Mouse (Mus musculus): Measurements from ENCODE around the gene Mfap1b.
"Not testable (repeated sequence)": the region's sequence is repeated elsewhere in the genome, so short reads cannot be mapped to it uniquely, and the experiment has no call there.

Mfap1b gene

GRCm38 (mm10) chr2:121477491-121478266 lies 3.8 kb upstream of the Mfap1b start:
- in situ Hi-C loops (cut with MboI; ENCODE audit: low pct_unique_long_range_greater_than_20kb in 1 of 2, low sequenced_read_pairs in 2 of 2, unreplicated experiment in 1 of 2), result loop anchor here in 1 of 2 experiments (5.0 kb wide), 1 partner anchor 40 kb away; no protein-coding TSS in a partner anchor

GRCm38 (mm10) chr2:121475306-121475705 lies 1.4 kb upstream of the Mfap1b start:
- in situ Hi-C loops (cut with MboI; ENCODE audit: low pct_unique_long_range_greater_than_20kb in 1 of 2, low sequenced_read_pairs in 2 of 2, unreplicated experiment in 1 of 2), result loop anchor here in 1 of 2 experiments (5.0 kb wide), 1 partner anchor 42 kb away; no protein-coding TSS in a partner anchor

- in situ Hi-C loops (cut with MboI; ENCODE audit: low pct_unique_long_range_greater_than_20kb in 1 of 2, low sequenced_read_pairs in 2 of 2, unreplicated experiment in 1 of 2), result no loop called here
Measured at GRCm38 (mm10) chr2:121474180-121474535, 291 bp upstream of the Mfap1b start.

- in situ Hi-C loops (cut with MboI; ENCODE audit: low pct_unique_long_range_greater_than_20kb in 1 of 2, low sequenced_read_pairs in 2 of 2, unreplicated experiment in 1 of 2), result not testable (repeated sequence)
Measured at GRCm38 (mm10) chr2:121472783-121473182, 1.1 kb downstream of the Mfap1b start.

GRCm38 (mm10) chr2:121468982-121469381 lies 4.9 kb downstream of the Mfap1b start:
- in situ Hi-C loops (cut with MboI; ENCODE audit: low pct_unique_long_range_greater_than_20kb in 1 of 2, low sequenced_read_pairs in 2 of 2, unreplicated experiment in 1 of 2), result not testable (repeated sequence)

- in situ Hi-C loops (cut with MboI; ENCODE audit: low pct_unique_long_range_greater_than_20kb in 1 of 2, low sequenced_read_pairs in 2 of 2, unreplicated experiment in 1 of 2), result no loop called here
Measured at GRCm38 (mm10) chr2:121460071-121460470, 13.8 kb downstream of the Mfap1b start.

GRCm38 (mm10) chr2:121456692-121457642 lies 16.9 kb downstream of the Mfap1b start, which contains the start of gene Serinc4:
Serinc4 (minus strand) TSS chr2:121456781.
- in situ Hi-C loops (cut with MboI; ENCODE audit: low pct_unique_long_range_greater_than_20kb in 1 of 2, low sequenced_read_pairs in 2 of 2, unreplicated experiment in 1 of 2), result no loop called here

GRCm38 (mm10) chr2:121455534-121455933 lies 18.3 kb downstream of the Mfap1b start:
- in situ Hi-C loops (cut with MboI; ENCODE audit: low pct_unique_long_range_greater_than_20kb in 1 of 2, low sequenced_read_pairs in 2 of 2, unreplicated experiment in 1 of 2), result no loop called here

- in situ Hi-C loops (cut with MboI; ENCODE audit: low pct_unique_long_range_greater_than_20kb in 1 of 2, low sequenced_read_pairs in 2 of 2, unreplicated experiment in 1 of 2), result no loop called here
Measured at GRCm38 (mm10) chr2:121453917-121454316, 19.9 kb downstream of the Mfap1b start.

GRCm38 (mm10) chr2:121452990-121453389 lies 20.9 kb downstream of the Mfap1b start, which contains the start of gene Hypk:
Hypk (plus strand) TSS chr2:121453290.
- in situ Hi-C loops (cut with MboI; ENCODE audit: low pct_unique_long_range_greater_than_20kb in 1 of 2, low sequenced_read_pairs in 2 of 2, unreplicated experiment in 1 of 2), result no loop called here

- in situ Hi-C loops (cut with MboI; ENCODE audit: low pct_unique_long_range_greater_than_20kb in 1 of 2, low sequenced_read_pairs in 2 of 2, unreplicated experiment in 1 of 2), result no loop called here
Measured at GRCm38 (mm10) chr2:121452361-121452760, 21.5 kb downstream of the Mfap1b start.

GRCm38 (mm10) chr2:121450093-121450492 lies 23.8 kb downstream of the Mfap1b start:
- in situ Hi-C loops (cut with MboI; ENCODE audit: low pct_unique_long_range_greater_than_20kb in 1 of 2, low sequenced_read_pairs in 2 of 2, unreplicated experiment in 1 of 2), result no loop called here

GRCm38 (mm10) chr2:121449545-121450011 lies 24.3 kb downstream of the Mfap1b start:
- in situ Hi-C loops (cut with MboI; ENCODE audit: low pct_unique_long_range_greater_than_20kb in 1 of 2, low sequenced_read_pairs in 2 of 2, unreplicated experiment in 1 of 2), result no loop called here

GRCm38 (mm10) chr2:121448739-121449535 lies 24.9 kb downstream of the Mfap1b start, which contains the start of gene Serf2:
Serf2 (plus strand) TSS chr2:121449195.
- in situ Hi-C loops (cut with MboI; ENCODE audit: low pct_unique_long_range_greater_than_20kb in 1 of 2, low sequenced_read_pairs in 2 of 2, unreplicated experiment in 1 of 2), result no loop called here

- in situ Hi-C loops (cut with MboI; ENCODE audit: low pct_unique_long_range_greater_than_20kb in 1 of 2, low sequenced_read_pairs in 2 of 2, unreplicated experiment in 1 of 2), result no loop called here
Measured at GRCm38 (mm10) chr2:121448136-121448535, 25.7 kb downstream of the Mfap1b start.

GRCm38 (mm10) chr2:121447006-121447405 lies 26.9 kb downstream of the Mfap1b start:
- in situ Hi-C loops (cut with MboI; ENCODE audit: low pct_unique_long_range_greater_than_20kb in 1 of 2, low sequenced_read_pairs in 2 of 2, unreplicated experiment in 1 of 2), result no loop called here

GRCm38 (mm10) chr2:121446506-121446905 lies 27.4 kb downstream of the Mfap1b start:
- in situ Hi-C loops (cut with MboI; ENCODE audit: low pct_unique_long_range_greater_than_20kb in 1 of 2, low sequenced_read_pairs in 2 of 2, unreplicated experiment in 1 of 2), result no loop called here

GRCm38 (mm10) chr2:121445117-121445516 lies 28.8 kb downstream of the Mfap1b start:
- in situ Hi-C loops (cut with MboI; ENCODE audit: low pct_unique_long_range_greater_than_20kb in 1 of 2, low sequenced_read_pairs in 2 of 2, unreplicated experiment in 1 of 2), result no loop called here
